Mouse (Mus musculus) midbrain, embryonic 16.5 days (tissue): ENCODE measurements around the gene Il4i1. TPM values are rescaled to one million over a fixed set of nuclear protein-coding genes. Genes with fewer than 3 reads are reported as not detected.

Experiments used
- ATAC-seq: fragments of 200-750 bp; cut with Nextera tagmentation; 2 replicates; pipeline ENCODE4 v1.8.0; 2017; ENCODE audit warnings: moderate TSS enrichment
- H3K27ac ChIP-seq: fragments of 300-500 bp; sonication (generic); 2 replicates; pipeline ENCODE4 v1.5.1; 2014; ENCODE audit warnings: mild to moderate bottlenecking, low read length, mixed read lengths
- H3K27me3 ChIP-seq: fragments of 300-500 bp; sonication (generic); 2 replicates; pipeline ENCODE4 v1.6.1; 2014; ENCODE audit warnings: low read depth, low read length, mixed read lengths; ENCODE audit not compliant: control insufficient read depth, insufficient read depth
- H3K36me3 ChIP-seq: fragments of 300-500 bp; sonication (generic); 2 replicates; pipeline ENCODE4 v1.6.1; 2014; ENCODE audit warnings: mild to moderate bottlenecking, low read length, moderate library complexity, mixed read lengths; ENCODE audit not compliant: control insufficient read depth, insufficient read depth
- H3K4me1 ChIP-seq: fragments of 300-500 bp; sonication (generic); 2 replicates; pipeline ENCODE4 v1.6.1; 2014; ENCODE audit warnings: mild to moderate bottlenecking, low read length, mixed read lengths; ENCODE audit not compliant: control insufficient read depth, insufficient read depth
- H3K4me2 ChIP-seq: fragments of 300-500 bp; sonication (generic); 2 replicates; pipeline ENCODE4 v1.6.1; 2014; ENCODE audit warnings: mild to moderate bottlenecking, low read length, mixed read lengths
- H3K4me3 ChIP-seq: fragments of 300-500 bp; sonication (generic); 2 replicates; pipeline ENCODE4 v1.5.1; 2014; ENCODE audit warnings: low read depth, mild to moderate bottlenecking, low read length, moderate library complexity, mixed read lengths
- H3K9ac ChIP-seq: fragments of 300-500 bp; sonication (generic); 2 replicates; pipeline ENCODE4 v1.6.1; 2014; ENCODE audit warnings: low read depth, low read length, mixed read lengths
- H3K9me3 ChIP-seq: fragments of 300-500 bp; sonication (generic); replicated peaks from 2 replicates; pipeline ENCODE4 v1.6.1; 2014; ENCODE audit warnings: mild to moderate bottlenecking, low read length, mixed read lengths; ENCODE audit not compliant: control insufficient read depth, poor library complexity, severe bottlenecking
- WGBS: fragments of 180-500 bp; shearing (Covaris S2); extraction: QIAGEN DNeasy Blood & Tissue Kit; methylation state at CpG from one replicate; pipeline ENCODE4 v1.1.7; 2014; 5-methylcytosine and 5-hydroxymethylcytosine counted together
- polyA plus RNA-seq: library from polyadenylated mRNA; unstranded; fragments of >200 nt; fragmentation: Nextera tagmentation; extraction: Ambion mirVana; gene quantifications from 2 replicates; pipeline ENCODE4 v1.2.1, GENCODE M21; 2015

Gene Il4i1
- polyA plus RNA-seq, 1 experiment from 2014 or later, result 1.0 TPM

DNA sequence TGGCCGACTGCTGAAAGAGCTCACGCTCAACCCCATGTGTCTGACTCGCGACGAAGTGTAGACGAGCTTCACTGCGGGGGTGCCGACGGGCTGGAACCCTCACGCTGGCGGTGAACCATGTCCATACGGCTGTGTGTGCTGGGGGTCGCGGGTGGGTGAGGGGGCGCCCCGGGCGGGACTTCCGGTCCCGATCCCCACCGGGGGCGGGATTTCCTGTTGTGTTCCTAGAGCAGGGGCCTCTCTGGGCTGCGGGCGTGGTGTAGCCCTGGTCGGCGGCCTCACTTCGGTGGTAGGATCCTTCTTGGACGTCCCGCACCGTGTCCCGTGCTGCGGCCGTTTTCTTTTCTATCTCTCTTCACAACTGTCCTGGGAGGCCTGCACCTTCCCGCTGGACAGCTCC lies 34.0 kb downstream of the Il4i1 start:
- peak; percentile 25 for ATAC-seq
- WGBS, result under 1% methylated on average over 33 of the region's 33 CpGs
- Histone ChIP-seq H3K36me3 (peaks cover 18% of the 10 kb centered on the region), H3K4me3 (peak overlapping the region; percentile 57), H3K4me2 (peak overlapping the region; percentile 90), H3K4me1 (peaks cover 31% of the 10 kb centered on the region), H3K27me3 (no peaks in the 10 kb centered on the region), H3K27ac (peak overlapping the region; percentile 98), H3K9ac (peak overlapping the region; percentile 73), H3K9me3 (no peaks in the 10 kb centered on the region)

DNA sequence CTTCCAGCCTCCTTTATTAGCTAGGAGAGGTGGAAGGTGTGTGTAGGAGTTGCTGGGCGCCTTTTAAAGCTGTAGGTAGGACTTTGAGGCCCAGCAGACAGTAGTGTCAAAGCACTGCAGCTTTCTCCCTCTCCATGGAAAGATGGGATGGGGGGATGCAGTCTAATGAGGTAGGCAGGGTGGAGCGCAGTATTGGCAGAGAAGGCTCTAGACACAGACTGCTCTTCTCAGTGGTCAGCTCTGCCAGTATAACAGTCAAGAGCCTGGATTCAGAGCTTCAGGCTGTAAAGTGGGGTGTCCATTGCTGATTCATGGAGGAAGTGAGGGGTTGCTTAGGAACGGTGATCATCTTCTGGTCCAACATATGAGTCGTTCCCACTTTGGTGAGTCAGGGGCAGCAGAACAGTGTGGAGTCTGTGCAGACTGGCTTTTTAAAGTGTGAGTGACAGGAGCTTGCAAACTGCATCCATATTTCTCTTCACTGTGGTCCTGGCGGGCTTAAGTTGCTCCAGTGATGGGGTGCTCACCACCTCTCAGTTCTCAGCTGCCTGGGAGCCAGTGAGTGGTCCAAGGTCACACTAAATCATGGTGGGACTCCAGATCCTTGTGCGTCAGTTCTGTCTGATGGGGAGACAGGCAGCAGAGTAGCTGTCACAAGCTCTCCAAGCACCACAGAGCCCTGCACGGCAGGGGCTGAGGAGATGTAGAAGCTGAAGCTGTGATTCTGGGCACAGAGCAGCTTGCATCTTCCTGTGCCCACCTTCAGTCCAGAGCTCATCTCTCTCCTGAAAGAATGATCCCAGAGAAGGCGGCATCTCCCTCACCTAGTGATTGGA lies 34.8 kb downstream of the Il4i1 start:
- Histone ChIP-seq H3K36me3 (peaks cover 10% of the 10 kb centered on the region), H3K9ac (peak overlapping the region; percentile 73), H3K9me3 (no peaks in the 10 kb centered on the region), H3K4me2 (peak overlapping the region; percentile 90), H3K4me1 (peaks cover 31% of the 10 kb centered on the region), H3K27ac (peak overlapping the region; percentile 98), H3K27me3 (no peaks in the 10 kb centered on the region), H3K4me3 (peak overlapping the region; percentile 57)
- WGBS, result 82% methylated on average over 8 of the region's 8 CpGs
- no peak for ATAC-seq

DNA sequence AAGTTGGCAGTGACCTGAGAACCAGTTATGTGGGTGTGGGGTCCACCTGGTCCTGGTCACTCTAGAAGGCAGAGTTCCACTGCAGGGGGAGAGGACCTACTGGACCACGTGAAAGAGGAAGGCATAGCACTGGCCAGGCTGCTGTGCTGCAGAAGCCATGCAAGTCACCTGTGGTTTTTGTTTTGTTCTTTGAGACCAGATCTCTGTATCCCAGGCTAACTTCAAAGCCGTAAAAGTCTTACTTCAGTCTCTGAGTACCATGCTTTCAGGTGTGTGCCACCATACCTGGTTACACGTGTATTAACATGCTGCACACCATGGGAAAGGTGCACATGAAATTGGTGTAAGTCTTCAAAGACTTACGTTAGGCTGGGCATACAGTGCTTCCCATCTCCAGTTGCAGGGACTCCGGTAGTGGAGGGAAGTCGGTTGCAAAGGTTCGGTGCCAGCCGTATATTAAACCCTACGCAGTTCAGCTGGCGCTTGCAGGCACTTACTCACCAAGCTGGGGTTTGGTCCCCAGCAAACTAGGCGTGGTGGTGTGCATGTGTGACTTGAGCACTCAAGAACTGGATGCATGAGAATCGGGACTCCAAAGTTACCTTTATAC lies 35.5 kb downstream of the Il4i1 start:
- Histone ChIP-seq H3K36me3 (peaks cover 6% of the 10 kb centered on the region; the same call in 1 of the 2 replicates), H3K4me2 (no peak overlapping the region), H3K27ac (no peak overlapping the region), H3K9ac (no peak overlapping the region), H3K4me1 (peaks cover 35% of the 10 kb centered on the region), H3K4me3 (no peak overlapping the region), H3K9me3 (no peaks in the 10 kb centered on the region), H3K27me3 (no peaks in the 10 kb centered on the region)
- ATAC-seq, result no peak
- WGBS, result 96% methylated on average over 12 of the region's 12 CpGs

DNA sequence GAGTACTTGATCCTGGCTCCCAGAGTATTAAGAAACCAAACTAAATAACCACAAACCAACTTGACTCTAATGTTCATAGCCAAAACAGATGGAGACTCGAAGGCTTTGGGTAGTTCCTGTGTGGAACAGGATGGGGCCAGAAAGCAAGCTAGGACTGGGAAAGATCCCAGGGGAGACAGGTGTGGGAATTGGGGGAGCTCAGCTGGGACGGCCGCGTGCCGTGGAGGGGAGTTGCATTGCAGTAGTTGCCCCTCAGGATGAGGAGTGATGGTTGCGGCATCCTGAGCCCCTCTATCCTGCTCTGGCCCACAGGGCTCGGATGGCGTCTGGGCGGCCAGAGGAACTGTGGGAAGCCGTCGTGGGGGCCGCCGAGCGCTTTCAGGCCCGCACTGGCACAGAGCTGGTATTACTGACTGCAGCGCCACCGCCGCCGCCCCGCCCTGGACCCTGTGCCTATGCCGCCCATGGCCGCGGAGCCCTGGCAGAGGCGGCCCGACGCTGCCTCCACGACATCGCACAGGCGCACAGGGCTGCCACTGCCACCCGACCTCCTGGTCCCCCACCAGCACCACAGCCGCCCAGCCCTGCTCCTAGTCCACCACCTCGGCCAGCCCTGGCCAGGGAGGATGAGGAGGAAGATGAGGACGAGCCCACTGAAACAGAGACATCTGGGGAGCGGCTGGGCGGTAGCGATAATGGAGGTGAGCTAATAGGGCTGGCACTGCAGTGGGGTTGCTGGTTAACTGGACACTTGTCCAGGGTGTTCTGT lies 36.3 kb downstream of the Il4i1 start:
- H3K9ac ChIP-seq, result no peak overlapping the region
- H3K9me3 ChIP-seq, result no peaks in the 10 kb centered on the region
- H3K27me3 ChIP-seq, result no peaks in the 10 kb centered on the region
- WGBS, result 89% methylated on average over 36 of the region's 36 CpGs
- no peak overlapping the region for H3K4me2 ChIP-seq
- peaks cover 33% of the 10 kb centered on the region for H3K4me1 ChIP-seq
- no peak for ATAC-seq
- no peak overlapping the region for H3K27ac ChIP-seq
- peaks cover 6% of the 10 kb centered on the region; the same call in 1 of the 2 replicates for H3K36me3 ChIP-seq
- no peak overlapping the region for H3K4me3 ChIP-seq

DNA sequence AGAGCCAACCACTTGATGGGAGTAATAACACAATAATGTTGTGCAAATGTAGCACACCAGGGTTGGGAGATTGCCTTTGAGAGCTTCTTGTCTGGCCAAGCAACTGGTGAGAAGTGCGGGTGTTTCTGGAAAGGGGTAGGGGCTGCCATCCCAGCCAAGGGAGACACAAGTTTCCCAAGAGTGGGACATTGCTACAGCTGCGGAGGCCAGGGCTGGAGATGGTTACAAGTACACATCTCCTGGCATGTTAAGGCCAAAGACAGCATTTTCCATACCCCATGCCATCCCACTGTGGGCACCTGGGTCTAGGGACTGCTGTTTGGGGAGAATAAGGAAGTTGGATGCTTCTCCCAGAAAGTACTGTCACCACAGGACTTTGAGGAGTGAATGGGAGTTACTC lies 36.9 kb downstream of the Il4i1 start:
- peak overlapping the region; percentile 58; the same call in 1 of the 2 replicates for H3K9ac ChIP-seq
- H3K4me2 ChIP-seq, result no peak overlapping the region
- H3K27me3 ChIP-seq, result no peaks in the 10 kb centered on the region
- H3K27ac ChIP-seq, result no peak overlapping the region
- H3K4me3 ChIP-seq, result no peak overlapping the region
- peaks cover 32% of the 10 kb centered on the region for H3K4me1 ChIP-seq
- peaks cover 6% of the 10 kb centered on the region; the same call in 1 of the 2 replicates for H3K36me3 ChIP-seq
- 98% methylated on average over 2 of the region's 2 CpGs for WGBS
- no peak for ATAC-seq
- H3K9me3 ChIP-seq, result no peaks in the 10 kb centered on the region

DNA sequence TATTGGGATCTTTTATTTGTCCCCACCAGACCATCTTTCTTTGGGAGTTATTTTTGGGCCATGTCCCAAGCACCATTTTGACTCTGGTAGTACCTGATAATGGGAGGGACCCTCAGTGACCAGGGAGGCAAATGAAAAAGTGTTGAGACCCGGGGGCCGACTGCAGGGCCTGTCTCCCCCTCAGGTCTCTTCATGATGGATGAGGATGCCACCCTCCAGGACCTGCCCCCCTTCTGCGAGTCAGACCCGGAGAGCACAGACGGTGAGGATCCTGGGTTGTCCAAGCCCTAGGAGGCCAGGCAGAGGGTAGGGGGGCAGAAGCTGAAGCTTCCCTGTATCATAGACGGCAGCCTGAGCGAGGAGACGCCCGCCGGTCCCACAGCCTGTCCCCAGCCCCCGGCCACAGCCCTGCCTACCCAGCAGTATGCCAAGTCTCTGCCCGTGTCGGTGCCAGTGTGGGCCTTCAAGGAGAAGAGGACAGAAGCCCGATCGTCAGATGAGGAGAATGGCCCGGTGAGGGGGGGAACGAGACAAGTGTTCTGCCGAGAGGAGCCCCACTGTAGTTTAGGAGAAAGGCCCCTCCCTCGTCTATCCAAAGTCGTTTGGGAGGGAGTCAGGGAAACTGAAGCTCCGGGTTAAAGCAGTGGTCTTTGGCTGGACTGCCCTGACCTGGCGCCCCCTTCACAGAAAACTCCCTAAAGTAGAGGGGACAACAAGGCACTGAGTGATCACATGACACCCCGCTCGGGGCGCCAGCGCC lies 37.6 kb downstream of the Il4i1 start:
- Histone ChIP-seq H3K36me3 (peaks cover 6% of the 10 kb centered on the region; the same call in 1 of the 2 replicates), H3K4me2 (peak overlapping the region; percentile 63), H3K9me3 (no peaks in the 10 kb centered on the region), H3K27me3 (no peaks in the 10 kb centered on the region), H3K4me1 (peaks cover 36% of the 10 kb centered on the region), H3K4me3 (peak overlapping the region; percentile 41), H3K9ac (peak overlapping the region; percentile 58), H3K27ac (peak overlapping the region; percentile 76)
- 28% methylated on average over 26 of the region's 26 CpGs for WGBS
- no peak for ATAC-seq

DNA sequence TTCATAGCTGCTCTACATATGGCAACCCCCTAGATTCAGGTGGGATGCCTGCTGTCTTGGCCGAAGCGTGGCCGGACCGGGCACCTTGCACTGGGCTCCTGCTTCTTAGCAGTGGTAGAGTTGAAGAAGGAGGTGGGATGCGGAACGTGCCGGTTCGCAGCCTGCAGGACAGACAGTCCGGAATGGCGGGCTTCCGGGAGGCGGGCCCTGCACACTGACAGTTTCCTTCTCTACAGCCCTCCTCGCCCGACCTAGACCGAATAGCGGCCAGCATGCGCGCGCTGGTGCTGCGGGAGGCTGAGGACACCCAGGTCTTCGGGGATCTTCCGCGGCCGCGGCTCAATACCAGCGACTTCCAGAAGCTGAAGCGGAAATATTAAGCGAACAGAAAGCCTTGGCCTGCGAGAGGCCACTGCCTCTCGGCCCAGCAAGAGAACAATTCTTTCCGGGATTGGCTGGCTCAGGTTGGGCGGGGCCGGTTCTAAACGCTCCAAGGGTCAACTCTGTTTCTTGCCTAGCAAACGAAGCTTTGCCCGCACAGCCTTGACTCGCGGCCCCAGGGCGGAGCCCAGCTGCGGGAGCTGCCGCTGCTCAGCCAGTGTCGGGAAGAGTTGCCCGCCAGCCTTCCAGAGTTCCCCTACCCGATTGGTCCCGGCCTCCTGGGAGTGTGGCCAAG lies 38.3 kb downstream of the Il4i1 start:
- Histone ChIP-seq H3K36me3 (peaks cover 6% of the 10 kb centered on the region; the same call in 1 of the 2 replicates), H3K4me3 (peak overlapping the region; percentile 41), H3K4me2 (peak overlapping the region; percentile 63), H3K9ac (peak overlapping the region; percentile 58), H3K27me3 (no peaks in the 10 kb centered on the region), H3K4me1 (peaks cover 36% of the 10 kb centered on the region), H3K9me3 (no peaks in the 10 kb centered on the region), H3K27ac (peak overlapping the region; percentile 76)
- ATAC-seq, result no peak
- 2% methylated on average over 45 of the region's 45 CpGs for WGBS

DNA sequence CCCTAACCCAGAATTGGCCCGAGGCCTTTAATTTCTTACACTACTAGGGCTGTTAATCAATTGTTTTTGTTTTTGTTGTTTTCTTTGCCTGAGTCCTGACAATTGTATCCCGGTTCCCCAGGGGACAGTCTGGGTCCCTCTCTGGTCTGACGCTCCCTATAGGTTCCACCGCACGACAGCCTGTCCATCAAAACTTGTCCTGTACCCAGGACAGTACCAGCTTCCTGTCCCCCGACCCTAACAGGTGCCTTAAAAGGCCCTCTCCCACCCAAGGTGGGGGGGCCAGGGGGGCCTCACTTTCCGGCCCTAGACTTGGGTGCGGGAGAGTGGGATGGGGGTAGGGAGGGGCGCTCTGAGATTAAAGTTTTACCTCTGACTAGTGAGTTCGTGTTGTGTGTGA lies 38.8 kb downstream of the Il4i1 start:
- peaks cover 6% of the 10 kb centered on the region; the same call in 1 of the 2 replicates for H3K36me3 ChIP-seq
- 42% methylated on average over 10 of the region's 10 CpGs for WGBS
- ATAC-seq, result no peak

More for the DNA sequence above, 38.8 kb downstream of the Il4i1 start:
- H3K4me3 ChIP-seq, result peak overlapping the region; percentile 41
- no peaks in the 10 kb centered on the region for H3K9me3 ChIP-seq
- H3K4me2 ChIP-seq, result peak overlapping the region; percentile 63
- H3K4me1 ChIP-seq, result peaks cover 36% of the 10 kb centered on the region
- H3K9ac ChIP-seq, result peak overlapping the region; percentile 58
- H3K27me3 ChIP-seq, result no peaks in the 10 kb centered on the region
- H3K27ac ChIP-seq, result peak overlapping the region; percentile 76
